Mouse (Mus musculus): Measurements from ENCODE around the gene Gng12.

DNA sequence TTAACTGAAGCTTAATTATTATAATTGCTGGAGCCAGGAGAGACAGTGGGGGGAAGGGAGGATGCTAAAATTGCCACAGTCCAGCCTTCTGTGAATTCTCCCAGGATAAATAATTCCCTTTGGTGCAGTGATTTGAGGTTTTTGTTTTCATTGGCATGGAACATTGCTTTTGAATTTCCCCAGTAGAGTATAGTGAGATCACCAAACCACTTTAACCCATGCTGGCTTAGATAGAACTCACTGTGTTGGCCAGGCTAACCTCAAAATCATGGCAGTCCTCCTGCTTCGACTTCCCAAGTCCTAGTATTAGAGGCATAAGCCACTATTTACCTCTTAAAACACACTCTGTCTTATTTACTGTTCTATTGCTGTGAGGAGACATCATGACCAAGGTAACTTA lies 17.2 kb downstream of the Gng12 start:
- TF ChIP-seq CTCF (IDR thresholded peaks at IDR 0.05; ENCODE audit: low read depth) (no peak), EP300 (IDR thresholded peaks at IDR 0.05; ENCODE audit: low read depth) (no peak)

All from heart, postnatal 0 days (tissue).